Mouse (Mus musculus) brain, embryonic 14.5 days (tissue): ENCODE results near the gene Fbxl8. TPM values are rescaled to one million over a fixed set of nuclear protein-coding genes. Genes with fewer than 3 reads are reported as not detected.

Source experiments
- DNase-seq: peaks from one replicate; pipeline ENCODE4 v3.0.0-alpha.2; 2011; ENCODE audit warnings: low read depth
- CTCF ChIP-seq: fragments of 200-500 bp; IDR thresholded peaks from 2 replicates; pipeline ENCODE4 v1.5.1; 2012; ENCODE audit warnings: inconsistent platforms, mild to moderate bottlenecking, moderate library complexity, borderline replicate concordance; ENCODE audit not compliant: insufficient read depth, insufficient read length; ENCODE audit errors: extremely low read depth
- POLR2A ChIP-seq: fragments of 200-500 bp; IDR thresholded peaks from 2 replicates; pipeline ENCODE4 v1.6.1; 2012; ENCODE audit warnings: mild to moderate bottlenecking, inconsistent platforms, borderline replicate concordance; ENCODE audit not compliant: poor library complexity, insufficient read depth, insufficient read length, severe bottlenecking; ENCODE audit errors: extremely low read depth
- polyA plus RNA-seq: library from polyadenylated mRNA; depleted of rRNA; stranded (reverse); fragments of >200 nt; gene quantifications from 2 replicates; pipeline ENCODE4 v1.2.3, GENCODE M21; 2012

Gene Fbxl8
- polyA plus RNA-seq, 1 experiment, result 1.00 TPM

GRCm38 (mm10) chr8:105237442-105238142, 26.9 kb upstream of the Fbxl8 start:
- TF ChIP-seq CTCF, result no peak
- no peak for TF ChIP-seq POLR2A

GRCm38 (mm10) chr8:105241016-105241415, 23.4 kb upstream of the Fbxl8 start:
- DNase-seq, result no peak
- TF ChIP-seq POLR2A (no peak), CTCF (no peak)

More at GRCm38 (mm10) chr8:105237442-105238142, 26.9 kb upstream of the Fbxl8 start:
- no peak for DNase-seq

- TF ChIP-seq CTCF (no peak), POLR2A (no peak)
- DNase-seq, result no peak
These were observed 12.5 kb upstream of the Fbxl8 start for GRCm38 (mm10) chr8:105251954-105252353.

- TF ChIP-seq POLR2A, result no peak
- no peak for TF ChIP-seq CTCF
- no peak for DNase-seq
These were observed 11.5 kb upstream of the Fbxl8 start for GRCm38 (mm10) chr8:105252680-105253537.

GRCm38 (mm10) chr8:105253766-105254151, 10.7 kb upstream of the Fbxl8 start:
- TF ChIP-seq CTCF, result no peak
- TF ChIP-seq POLR2A, result no peak
- no peak for DNase-seq

GRCm38 (mm10) chr8:105254152-105254965, 10.1 kb upstream of the Fbxl8 start:
- peak; percentile 94 for DNase-seq
- TF ChIP-seq POLR2A, result no peak
- TF ChIP-seq CTCF, result peak; percentile 85

- TF ChIP-seq POLR2A (no peak), CTCF (no peak)
- DNase-seq, result no peak
These were observed 9.5 kb upstream of the Fbxl8 start, which contains the start of gene B3gnt9 for GRCm38 (mm10) chr8:105254966-105255350. Gene B3gnt9, minus strand, starts transcription at chr8:105255153.

GRCm38 (mm10) chr8:105257318-105258114, 6.9 kb upstream of the Fbxl8 start:
- no peak for DNase-seq
- no peak for TF ChIP-seq POLR2A
- no peak for TF ChIP-seq CTCF

- no peak for TF ChIP-seq POLR2A
- 0 out of 2 replicates have a peak, but pooled peaks have one; percentile 14 for TF ChIP-seq CTCF
- peak; percentile 65 for DNase-seq
These were observed 5.3 kb upstream of the Fbxl8 start for GRCm38 (mm10) chr8:105258911-105259720.
